ENCODE assay signal across 8 mouse cellular contexts in the genomic region with DNA sequence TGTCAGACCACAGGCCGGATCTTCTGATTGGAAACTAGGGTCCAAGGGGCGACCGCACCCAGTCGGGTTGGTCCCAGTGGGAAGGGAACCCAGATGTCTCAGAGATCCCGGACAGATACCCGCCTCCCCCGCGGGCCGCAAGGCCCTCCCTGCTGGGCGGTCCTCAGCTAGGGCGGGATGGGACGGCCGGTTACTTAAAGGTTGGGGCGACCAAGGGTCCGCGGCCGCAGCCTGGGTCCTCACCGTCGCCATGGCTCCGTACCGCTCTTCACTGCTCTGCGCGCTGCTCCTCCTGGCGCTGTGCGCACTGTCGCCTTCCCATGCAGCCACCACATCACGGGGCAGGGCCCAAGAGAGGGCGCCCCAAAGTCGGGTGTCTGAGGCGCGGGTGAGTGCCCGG. TPM values are rescaled to one million over a fixed set of nuclear protein-coding genes. Genes with fewer than 3 reads are reported as not detected.
A peak's percentile ranks its signal among the peaks of the same experiment; 100 is the strongest.
DNase-seq lines count a peak whose midpoint lies in the region; ATAC-seq lines count a peak whose summit lies in the region.

No protein-coding gene starts in this region.

- H3K9ac ChIP-seq in forebrain, embryonic 14.5 days (ENCODE audit: low read length) = peak overlapping the region; percentile 32; the same call in 1 of the 2 replicates
- peak overlapping the region; percentile 29 for H3K9ac ChIP-seq in limb, embryonic 15.5 days
- H3K9ac ChIP-seq in midbrain, embryonic 12.5 days (replicated peaks) = no peak overlapping the region

- peak overlapping the region; percentile 41 for H3K4me2 ChIP-seq in forebrain, embryonic 14.5 days (ENCODE audit: low read length)
- H3K4me2 ChIP-seq in limb, embryonic 15.5 days = peak overlapping the region; percentile 76
- H3K4me2 ChIP-seq in midbrain, embryonic 12.5 days (replicated peaks) = peak overlapping the region; percentile 48

- peaks cover 2% of the 10 kb centered on the region; the same call in 1 of the 2 replicates for H3K4me1 ChIP-seq in erythroblast, embryonic 14.5 days (ENCODE audit: control insufficient read depth)
- H3K4me1 ChIP-seq in forebrain, embryonic 14.5 days (ENCODE audit: control insufficient read depth, insufficient read depth, low read length) = peaks cover 5% of the 10 kb centered on the region
- peaks cover 24% of the 10 kb centered on the region for H3K4me1 ChIP-seq in limb, embryonic 15.5 days
- H3K4me1 ChIP-seq in midbrain, embryonic 12.5 days = peaks cover 7% of the 10 kb centered on the region

- H3K4me3 ChIP-seq in erythroblast, embryonic 14.5 days (replicated peaks) = peak overlapping the region; percentile 34
- peak overlapping the region; percentile 11 for H3K4me3 ChIP-seq in forebrain, embryonic 14.5 days (ENCODE audit: low read depth, low read length)
- peak overlapping the region; percentile 40 for H3K4me3 ChIP-seq in limb, embryonic 15.5 days
- H3K4me3 ChIP-seq in midbrain, embryonic 12.5 days = peak overlapping the region; percentile 25

- peaks cover 43% of the 10 kb centered on the region for H3K27me3 ChIP-seq in erythroblast, embryonic 14.5 days (ENCODE audit: control insufficient read depth)
- H3K27me3 ChIP-seq in forebrain, embryonic 14.5 days (replicated peaks; ENCODE audit: control insufficient read depth, insufficient read depth, low read length) = peaks cover 23% of the 10 kb centered on the region
- peaks cover 26% of the 10 kb centered on the region for H3K27me3 ChIP-seq in limb, embryonic 15.5 days
- peaks cover 38% of the 10 kb centered on the region for H3K27me3 ChIP-seq in midbrain, embryonic 12.5 days

- intact Hi-C loops in heart, postnatal 25 days (cut with DNase I) = no loop called here

- no peak for ATAC-seq in erythroblast, adult 5-6 weeks (replicated peaks; ENCODE audit: low FRiP score, poor library complexity, severe bottlenecking)
- peak; percentile 32; the same call in 1 of the 2 replicates for ATAC-seq in forebrain, embryonic 14.5 days
- ATAC-seq in limb, embryonic 15.5 days (ENCODE audit: insufficient number of reproducible peaks, low FRiP score, low TSS enrichment, low read depth) = 0 out of 2 replicates have a peak, but pooled peaks have one; percentile 27
- no peak for ATAC-seq in midbrain, embryonic 12.5 days (ENCODE audit: low FRiP score, low read depth)

- no peak for DNase-seq in forebrain, embryonic 14.5 days (ENCODE audit: low spot score)
- peak; percentile 81 for DNase-seq in heart, postnatal 25 days (ENCODE audit: low spot score)
- peak; percentile 81 for DNase-seq in yolk sac, embryonic 10.5 days (ENCODE audit: low spot score)
- no peak for DNase-seq in spleen, postnatal 36 days (ENCODE audit: low spot score in 2 of 2)

- WGBS in forebrain, embryonic 14.5 days = 4% methylated on average over 32 of the region's 32 CpGs
- 2% methylated on average over 32 of the region's 32 CpGs for WGBS in limb, embryonic 15.5 days
- WGBS in midbrain, embryonic 12.5 days = 3% methylated on average over 32 of the region's 32 CpGs

- no peak overlapping the region for H3K27ac ChIP-seq in forebrain, embryonic 14.5 days (ENCODE audit: low read depth, low read length)
- H3K27ac ChIP-seq in limb, embryonic 15.5 days = no peak overlapping the region
- H3K27ac ChIP-seq in midbrain, embryonic 12.5 days (replicated peaks) = no peak overlapping the region

- H3K9me3 ChIP-seq in erythroblast, embryonic 14.5 days (ENCODE audit: control insufficient read depth, low read length) = no peaks in the 10 kb centered on the region
- H3K9me3 ChIP-seq in forebrain, embryonic 14.5 days (replicated peaks; ENCODE audit: control insufficient read depth, low read length) = no peaks in the 10 kb centered on the region
- H3K9me3 ChIP-seq in limb, embryonic 15.5 days = no peaks in the 10 kb centered on the region
- H3K9me3 ChIP-seq in midbrain, embryonic 12.5 days = no peaks in the 10 kb centered on the region

- no peaks in the 10 kb centered on the region; the same call in 1 of the 2 replicates for H3K36me3 ChIP-seq in erythroblast, embryonic 14.5 days (ENCODE audit: control insufficient read depth)
- no peaks in the 10 kb centered on the region for H3K36me3 ChIP-seq in forebrain, embryonic 14.5 days (ENCODE audit: control insufficient read depth, insufficient read depth, low read length)
- H3K36me3 ChIP-seq in limb, embryonic 15.5 days = peaks cover 29% of the 10 kb centered on the region
- H3K36me3 ChIP-seq in midbrain, embryonic 12.5 days = no peaks in the 10 kb centered on the region

RNA-seq across cellular contexts. Expression of a gene that starts 26.0 kb away (rescaled TPM):
- polyA plus RNA-seq in erythroblast, embryonic 14.5 days (2012) = 0.36 and 0.62 TPM in 2 replicates
- 15.0 and 16.7 TPM in 2 replicates for total RNA-seq in erythroblast, adult 5-6 weeks (2015; ENCODE audit: low replicate concordance)
- 19.7 and 23.1 TPM in 2 replicates for total RNA-seq in erythroblast, adult 5-6 weeks (2017; ENCODE audit: low replicate concordance)
- polyA plus RNA-seq in forebrain, embryonic 14.5 days (2014; fragmentation: Nextera tagmentation; extraction: Ambion mirVana) = 22.5 and 25.0 TPM in 2 replicates
- total RNA-seq in heart, postnatal 25 days (2021) = 100 to 1,000 TPM; 860 to 960 TPM
- 288 and 360 TPM in 2 replicates for polyA plus RNA-seq in limb, embryonic 15.5 days (2015; fragmentation: Nextera tagmentation; extraction: Ambion mirVana)
- 36.7 and 48.9 TPM in 2 replicates for polyA plus RNA-seq in midbrain, embryonic 12.5 days (2016; fragmentation: Nextera tagmentation; extraction: Ambion mirVana)

RNA-seq across cellular contexts. Expression of a gene that starts 54.6 kb away (rescaled TPM):
- 29.1 and 34.6 TPM in 2 replicates for polyA plus RNA-seq in erythroblast, embryonic 14.5 days (2012)
- 374 and 432 TPM in 2 replicates for total RNA-seq in erythroblast, adult 5-6 weeks (2015; ENCODE audit: low replicate concordance)
- 642 and 716 TPM in 2 replicates for total RNA-seq in erythroblast, adult 5-6 weeks (2017; ENCODE audit: low replicate concordance)
- polyA plus RNA-seq in forebrain, embryonic 14.5 days (2014; fragmentation: Nextera tagmentation; extraction: Ambion mirVana) = 11.0 and 12.4 TPM in 2 replicates
- 10 to 100 TPM; 64.4 to 68.1 TPM for total RNA-seq in heart, postnatal 25 days (2021)
- 22.2 and 25.7 TPM in 2 replicates for polyA plus RNA-seq in limb, embryonic 15.5 days (2015; fragmentation: Nextera tagmentation; extraction: Ambion mirVana)
- 12.5 and 12.6 TPM in 2 replicates for polyA plus RNA-seq in midbrain, embryonic 12.5 days (2016; fragmentation: Nextera tagmentation; extraction: Ambion mirVana)

Comparison
In these comparisons a context has a peak if more than half of its experiments do, and no peak if none do; other contexts are left out.
1. ATAC-seq: peak in forebrain, embryonic 14.5 days (single experiment) and limb, embryonic 15.5 days (single experiment); none in erythroblast, adult 5-6 weeks (single experiment) and midbrain, embryonic 12.5 days (single experiment).
2. DNase-seq: peak in heart, postnatal 25 days (single experiment) and yolk sac, embryonic 10.5 days (single experiment); none in forebrain, embryonic 14.5 days (single experiment) and spleen, postnatal 36 days (0 of 2).
3. RNA of a gene that starts 26.0 kb away (polyA plus RNA-seq): 288 to 360 TPM in limb, embryonic 15.5 days, 36.7 to 48.9 TPM in midbrain, embryonic 12.5 days and 22.5 to 25.0 TPM in forebrain, embryonic 14.5 days; 0.36 to 0.62 TPM in erythroblast, embryonic 14.5 days; every median in the first group is over 10 times any median in the second.
4. Peak in every context shown above with its lines, with median percentiles within 50 percentile points of each other: H3K4me3 ChIP-seq and H3K4me2 ChIP-seq.